Mouse (Mus musculus): ENCODE results near the gene Foxp1.

GRCm38 (mm10) chr6:99087598-99087997 lies 434.9 kb downstream of the Foxp1 start:
- TF ChIP-seq GATA1 (IDR thresholded peaks at IDR 0.05; ENCODE audit: borderline replicate concordance, low read length) (no peak), FLI1 (IDR thresholded peaks at IDR 0.05; ENCODE audit: low read length) (no peak)
